Mouse (Mus musculus) spleen, adult 2 months (tissue): ENCODE data around the gene Trpm7.

ENCODE experiments used
- CTCF ChIP-seq: fragments of 200-500 bp; IDR thresholded peaks from 2 replicates; pipeline ENCODE4 v1.5.1; 2011; ENCODE audit warnings: mild to moderate bottlenecking, inconsistent platforms; ENCODE audit not compliant: insufficient read depth, insufficient read length, insufficient replicate concordance; ENCODE audit errors: extremely low read depth
- POLR2A ChIP-seq: fragments of 200-500 bp; IDR thresholded peaks from 2 replicates; pipeline ENCODE4 v1.6.1; 2011; ENCODE audit warnings: low read depth, low read length, inconsistent platforms

- TF ChIP-seq POLR2A, result no peak
- TF ChIP-seq CTCF, result no peak
These were observed 1.1 kb downstream of the Trpm7 start for GRCm38 (mm10) chr2:126874809-126875515.
